Comparison of ENCODE assay signal across 8 mouse cellular contexts in the genomic region with DNA sequence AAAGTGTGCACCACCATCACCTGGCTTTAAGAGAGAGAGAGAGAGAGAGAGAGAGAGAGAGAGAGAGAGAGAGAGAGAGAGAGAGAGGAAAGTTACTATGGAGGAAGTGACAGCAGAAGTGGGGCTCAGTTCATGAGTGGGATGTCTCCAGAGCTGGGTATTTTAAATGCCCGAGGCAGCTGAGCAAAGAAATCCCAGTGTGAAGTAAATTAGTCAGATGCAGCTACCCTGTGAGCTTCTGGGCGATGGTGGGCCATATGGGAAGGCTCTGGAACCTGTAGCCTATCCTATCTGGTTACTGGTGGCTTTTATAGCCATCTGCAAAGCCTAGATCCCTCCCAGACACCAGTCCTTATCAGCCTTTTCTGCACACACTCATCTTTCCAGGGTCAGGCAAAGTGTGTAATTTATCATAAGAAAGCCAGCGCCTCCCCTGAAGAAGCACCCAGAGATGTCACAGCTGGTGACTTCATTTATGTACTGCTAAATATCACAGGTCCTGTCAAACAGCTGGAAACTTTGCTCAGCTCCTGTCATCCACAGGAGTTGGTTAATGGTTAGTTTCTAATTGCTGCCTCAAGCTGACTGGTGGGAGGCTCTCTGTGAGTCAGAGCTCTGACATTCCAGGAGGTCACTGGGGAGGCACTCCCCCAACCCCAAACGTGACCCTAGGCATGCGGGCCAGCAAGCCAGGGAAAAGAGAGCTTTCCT.
A peak's percentile ranks its signal among the peaks of the same experiment; 100 is the strongest.
DNase-seq lines count a peak whose midpoint lies in the region; ATAC-seq and TF ChIP-seq lines count a peak whose summit lies in the region.

No protein-coding gene starts in this region.

- no peak overlapping the region for H3ac ChIP-seq in C2C12 (ENCODE audit: control insufficient read depth, insufficient read length, low read depth)

- 8% methylated on average over 5 of the region's 5 CpGs for WGBS in heart, embryonic 11.5 days (ENCODE audit: insufficient replicate concordance)
- 24% methylated on average over 5 of the region's 5 CpGs for WGBS in olfactory bulb, adult 2 months

- DNase-seq in c-Kit-positive CD71-positive TER-119-positive erythroid progenitor cells, embryonic 14.5 days (ENCODE audit: low spot score), result peak; percentile 32
- DNase-seq in kidney, postnatal 25 days, result peak; percentile 70 to 86
- DNase-seq in retina, embryonic 14.5 days (ENCODE audit: low spot score), result no peak
- no peak for DNase-seq in layer of hippocampus, postnatal 36 days
- no peak for DNase-seq in layer of hippocampus, postnatal 10 days (ENCODE audit: low spot score in 2 of 2)

- H3K4me3 ChIP-seq in C2C12 (ENCODE audit: insufficient read depth, poor library complexity, severe bottlenecking), result no peak overlapping the region
- no peak overlapping the region for H3K4me3 ChIP-seq in heart, embryonic 11.5 days (ENCODE audit: low read depth, low read length)
- no peak overlapping the region for H3K4me3 ChIP-seq in olfactory bulb, adult 2 months (ENCODE audit: insufficient read depth, low read depth, low read length)

- peaks cover 19% of the 10 kb centered on the region for H3K4me1 ChIP-seq in heart, embryonic 11.5 days (ENCODE audit: control insufficient read depth, insufficient read depth, low read length)
- peaks cover 13% of the 10 kb centered on the region for H3K4me1 ChIP-seq in olfactory bulb, adult 2 months (ENCODE audit: control insufficient read depth, insufficient read depth, low read length)

- TF ChIP-seq CTCF in C2C12 (IDR thresholded peaks at IDR 0.05; ENCODE audit: control insufficient read depth, insufficient read depth, insufficient read length), result no peak
- TF ChIP-seq CTCF in olfactory bulb, adult 2 months (IDR thresholded peaks at IDR 0.05; ENCODE audit: insufficient read depth, low read depth, low read length), result no peak

- H3K9ac ChIP-seq in heart, embryonic 11.5 days (ENCODE audit: low read depth, low read length), result no peak overlapping the region

- H3K27ac ChIP-seq in heart, embryonic 11.5 days (ENCODE audit: low read depth, low read length), result peak overlapping the region; percentile 52
- H3K27ac ChIP-seq in olfactory bulb, adult 2 months (ENCODE audit: insufficient read depth, low read depth, low read length), result peak overlapping the region; percentile 64

- no peaks in the 10 kb centered on the region for H3K36me3 ChIP-seq in C2C12 (ENCODE audit: control insufficient read depth, insufficient read depth)
- H3K36me3 ChIP-seq in heart, embryonic 11.5 days (ENCODE audit: control insufficient read depth, insufficient read depth, low read length), result no peaks in the 10 kb centered on the region

- no peak for TF ChIP-seq POLR2A in olfactory bulb, adult 2 months (IDR thresholded peaks at IDR 0.05; ENCODE audit: insufficient read depth, low read depth, low read length)

- H3K79me3 ChIP-seq in C2C12 (ENCODE audit: low read depth), result no peaks in the 10 kb centered on the region

- no peak overlapping the region for H3K4me2 ChIP-seq in heart, embryonic 11.5 days

- peak; percentile 57; the same call in 1 of the 2 replicates for ATAC-seq in heart, embryonic 11.5 days (replicated peaks; ENCODE audit: insufficient number of reproducible peaks, low FRiP score, low TSS enrichment)

- H3K79me2 ChIP-seq in C2C12 (ENCODE audit: control insufficient read depth, insufficient read depth), result no peaks in the 10 kb centered on the region

- no peaks in the 10 kb centered on the region for H3K9me3 ChIP-seq in heart, embryonic 11.5 days (replicated peaks; ENCODE audit: control insufficient read depth, low read length)

- H3K27me3 ChIP-seq in C2C12 (ENCODE audit: control insufficient read depth, insufficient read depth, insufficient read length), result no peaks in the 10 kb centered on the region
- no peaks in the 10 kb centered on the region for H3K27me3 ChIP-seq in heart, embryonic 11.5 days (ENCODE audit: control insufficient read depth, insufficient read depth, low read length)

TF ChIP-seq in C2C12, 6 proteins besides CTCF, POLR2A, EP300 and RAD21:
- TF ChIP-seq CEBPB (IDR thresholded peaks at IDR 0.05; ENCODE audit: low read depth), result no peak
- peak; percentile 27 for TF ChIP-seq MAX (IDR thresholded peaks at IDR 0.05)
- TF ChIP-seq FOSL1 (IDR thresholded peaks at IDR 0.05; ENCODE audit: insufficient read depth, low read length, poor library complexity, severe bottlenecking), result peak; percentile 15
- TF ChIP-seq USF1 (IDR thresholded peaks at IDR 0.05; ENCODE audit: low read depth), result peak; percentile 4
- TF ChIP-seq MYOD1 (IDR thresholded peaks at IDR 0.05; ENCODE audit: control insufficient read depth, insufficient read length, low read depth), result peak; percentile 67
- TF ChIP-seq MYOG (IDR thresholded peaks at IDR 0.05; ENCODE audit: control insufficient read depth, extremely low read depth, insufficient read length), result no peak
TF ChIP-seq in C2C12: peak in this region for 4.

Comparison
In these comparisons a context has a peak if more than half of its experiments do, and no peak if none do; other contexts are left out.
1. DNase-seq: peak in c-Kit-positive CD71-positive TER-119-positive erythroid progenitor cells, embryonic 14.5 days (single experiment) and kidney, postnatal 25 days (2 of 2); none in retina, embryonic 14.5 days (single experiment), layer of hippocampus, postnatal 36 days (0 of 2) and layer of hippocampus, postnatal 10 days (0 of 2).